Mouse (Mus musculus) liver, adult 10 weeks (tissue): ENCODE results near the gene Psmc3. TPM values are rescaled to one million over a fixed set of nuclear protein-coding genes. Genes with fewer than 3 reads are reported as not detected.

ENCODE experiments used
- polyA plus RNA-seq: library from polyadenylated mRNA; stranded (reverse); fragments of 350-450 nt; fragmentation: Illumina TruSeq; extraction: RNeasy Lipid Tissue Mini Kit (QIAGEN cat#74804); gene quantifications from one replicate; pipeline ENCODE4 v1.2.3, GENCODE M21; 2014; ENCODE audit warnings: low read depth, low replicate concordance

Psmc3 gene
- polyA plus RNA-seq = 103 TPM

DNA sequence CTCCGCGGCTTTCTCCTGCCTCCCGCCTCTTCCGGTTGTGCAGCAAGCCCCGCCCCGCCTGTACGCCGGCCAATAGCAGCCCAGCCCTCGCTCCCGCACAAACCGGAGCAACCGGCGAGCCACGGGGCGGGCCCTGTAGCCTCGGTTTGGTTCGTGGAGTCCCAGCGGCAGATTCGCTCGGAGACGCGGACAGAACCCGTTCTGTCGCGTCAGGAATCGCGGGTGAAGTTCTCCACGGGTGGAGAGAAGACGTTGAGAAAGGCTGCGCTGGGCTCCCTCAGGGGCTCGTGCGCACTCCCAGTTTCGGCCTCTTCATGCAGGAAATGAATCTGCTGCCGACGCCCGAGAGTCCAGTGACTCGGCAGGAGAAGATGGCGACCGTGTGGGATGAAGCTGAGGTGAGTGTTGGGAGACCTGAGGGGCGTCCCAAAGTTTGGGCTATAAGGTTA is at the start of gene Psmc3:
Gene Psmc3 (plus strand): TSS at position 76 of the 449 bp plus-strand sequence.

DNA sequence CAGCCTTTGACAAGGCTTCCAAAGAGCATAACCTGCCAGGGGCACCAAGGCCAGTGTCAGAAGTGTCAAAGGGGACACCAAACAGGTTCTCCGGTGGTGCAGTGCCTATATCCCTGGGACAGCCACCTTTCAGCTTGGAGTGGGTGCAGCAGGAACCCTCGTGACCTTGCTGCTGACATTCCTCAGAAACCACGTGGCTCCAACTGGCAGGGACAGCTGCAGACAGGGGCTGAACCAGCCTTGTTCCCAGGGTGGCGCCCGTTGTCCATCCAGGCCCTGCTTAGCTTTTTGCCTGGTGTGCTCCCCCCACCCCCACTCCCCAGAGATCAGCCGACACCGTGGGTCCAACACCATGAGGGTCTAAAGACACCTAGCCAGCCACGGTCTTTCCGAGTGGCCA is 18.4 kb upstream of the Psmc3 start, which contains the start of gene Rapsn:
Gene Rapsn (plus strand): TSS at position 236 of the 400 bp plus-strand sequence.

DNA sequence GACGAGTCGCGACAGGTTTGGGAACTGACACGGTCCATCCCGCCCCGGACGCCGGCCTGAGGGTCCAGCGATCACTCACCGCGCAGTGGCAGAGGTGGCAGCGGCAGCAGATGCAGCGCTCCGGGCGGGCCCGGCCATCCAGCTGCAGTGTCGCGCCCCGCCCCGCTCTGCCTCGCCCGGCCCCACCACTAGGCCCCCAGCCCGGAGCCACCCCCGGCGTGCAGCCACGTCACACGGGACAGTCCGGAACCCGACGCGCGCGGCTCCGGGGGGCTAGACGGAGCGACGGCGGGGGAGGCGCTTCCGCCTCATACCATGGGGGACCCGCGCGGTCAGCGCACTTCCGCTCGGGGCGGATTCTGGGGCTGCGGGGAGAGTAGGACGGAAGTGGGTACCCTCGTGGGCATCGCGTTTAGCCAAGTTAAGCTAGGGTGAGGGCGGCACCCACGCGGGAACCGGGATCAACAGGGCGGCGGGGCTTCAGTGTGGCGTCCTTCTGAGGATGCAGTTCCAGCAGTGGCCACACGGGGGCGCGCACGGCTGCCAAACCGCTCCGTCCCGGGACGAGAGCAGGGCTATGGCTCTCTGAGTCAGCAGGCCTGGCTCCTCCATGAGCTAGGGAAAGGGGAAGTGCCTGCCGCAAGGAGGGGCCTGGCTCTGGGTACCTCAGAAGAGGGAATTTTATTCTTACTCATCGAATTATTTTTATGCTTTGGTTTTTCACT is 16.4 kb downstream of the Psmc3 start, which contains the start of gene Slc39a13:
Gene Slc39a13 (minus strand): TSS at position 342 of the 725 bp plus-strand sequence.

DNA sequence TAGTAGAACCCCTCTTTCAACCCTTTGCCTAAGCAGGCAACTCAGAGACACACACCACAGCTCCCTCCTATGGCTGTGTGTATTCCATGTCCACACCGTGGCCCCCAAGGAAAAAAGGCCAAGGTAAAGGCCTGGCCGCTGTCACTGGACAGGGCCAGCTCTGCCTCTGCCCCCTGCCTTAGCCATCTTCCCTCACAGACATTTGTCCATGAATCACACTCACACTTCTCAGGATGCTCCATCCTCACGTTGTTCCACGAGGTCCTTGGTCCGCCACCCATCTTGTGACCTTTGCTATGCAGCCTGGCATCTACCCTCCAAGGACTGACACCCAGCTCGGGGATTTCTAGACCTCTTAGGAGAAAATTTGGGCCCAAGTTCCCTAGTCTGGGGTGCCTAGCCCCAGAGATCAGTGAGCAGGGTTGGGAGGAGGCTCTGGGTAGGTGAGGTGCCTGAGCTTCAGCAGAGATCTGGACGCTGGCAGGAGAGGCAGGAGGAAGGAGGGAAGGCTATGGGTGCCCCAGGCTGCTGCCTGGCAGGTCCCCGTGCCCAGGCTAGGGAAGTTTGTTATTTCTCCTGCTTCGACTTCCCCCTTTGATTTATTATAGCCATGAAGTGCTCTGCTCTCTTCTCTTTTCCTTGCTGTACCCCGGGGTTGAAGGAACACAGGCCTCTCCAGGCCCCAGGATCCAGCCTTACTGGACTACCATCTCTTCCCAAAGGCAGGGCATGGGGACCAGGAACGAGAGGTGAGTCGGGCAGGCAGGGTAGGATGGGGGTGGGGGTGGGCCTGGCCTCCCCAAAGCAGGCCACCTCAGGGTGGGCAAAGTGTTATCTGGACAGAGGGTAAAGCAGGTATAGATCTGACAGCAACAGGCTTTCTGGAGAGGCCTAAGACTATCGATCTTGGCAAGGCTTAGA is 28.2 kb downstream of the Psmc3 start, which contains the start of gene Spi1:
Gene Spi1 (plus strand): TSS at position 616 of the 921 bp plus-strand sequence.

Other genes starting within 250 kb of the Psmc3 start
- gene Mtch2, start 206.9 kb upstream of the Psmc3 start, polyA plus RNA-seq = 537 TPM
- not detected for gene C1qtnf4, start 168.1 kb upstream of the Psmc3 start, polyA plus RNA-seq
- 7.8 TPM for gene Kbtbd4, start 149.3 kb upstream of the Psmc3 start, polyA plus RNA-seq
- 208 TPM for gene Ndufs3, start 149.2 kb upstream of the Psmc3 start, polyA plus RNA-seq
- 53.5 TPM for gene Celf1, start 113.6 kb upstream of the Psmc3 start, polyA plus RNA-seq
- not detected for gene Rapsn, start 18.4 kb upstream of the Psmc3 start, polyA plus RNA-seq
- 2.2 TPM for gene Slc39a13, start 16.4 kb downstream of the Psmc3 start, polyA plus RNA-seq
- gene Spi1, start 28.4 kb downstream of the Psmc3 start, polyA plus RNA-seq = 3.3 TPM
- not detected for gene Mybpc3, start 64.1 kb downstream of the Psmc3 start, polyA plus RNA-seq
- gene Madd, start 129.8 kb downstream of the Psmc3 start, polyA plus RNA-seq = 3.0 TPM
- 4.6 TPM for gene Nr1h3, start 148.8 kb downstream of the Psmc3 start, polyA plus RNA-seq
- 34.1 TPM for gene Acp2, start 148.9 kb downstream of the Psmc3 start, polyA plus RNA-seq
- gene Ddb2, start 183.0 kb downstream of the Psmc3 start, polyA plus RNA-seq = 8.6 TPM
- 2.7 TPM for gene Pacsin3, start 201.9 kb downstream of the Psmc3 start, polyA plus RNA-seq
- gene Arfgap2, start 211.0 kb downstream of the Psmc3 start, polyA plus RNA-seq = 23.9 TPM